Mouse (Mus musculus) splenic B cell, adult 2 months (primary cell): ENCODE results near the gene Tulp2.

Experiments used
- DNase-seq: peaks from one replicate; pipeline ENCODE4 v3.0.0-alpha.2; 2011; ENCODE audit warnings: low read depth, low spot score
- H3K27me3 ChIP-seq: 2 replicates; pipeline ENCODE4 v1.6.1; 2012; ENCODE audit warnings: mild to moderate bottlenecking, low read length, moderate library complexity, mixed read lengths; ENCODE audit not compliant: control insufficient read depth, poor library complexity, insufficient read depth, severe bottlenecking
- H3K36me3 ChIP-seq: 2 replicates; pipeline ENCODE4 v1.6.1; 2012; ENCODE audit warnings: mild to moderate bottlenecking, low read length, moderate library complexity, mixed read lengths; ENCODE audit not compliant: control insufficient read depth, poor library complexity, insufficient read depth, severe bottlenecking

Gene Tulp2

DNA sequence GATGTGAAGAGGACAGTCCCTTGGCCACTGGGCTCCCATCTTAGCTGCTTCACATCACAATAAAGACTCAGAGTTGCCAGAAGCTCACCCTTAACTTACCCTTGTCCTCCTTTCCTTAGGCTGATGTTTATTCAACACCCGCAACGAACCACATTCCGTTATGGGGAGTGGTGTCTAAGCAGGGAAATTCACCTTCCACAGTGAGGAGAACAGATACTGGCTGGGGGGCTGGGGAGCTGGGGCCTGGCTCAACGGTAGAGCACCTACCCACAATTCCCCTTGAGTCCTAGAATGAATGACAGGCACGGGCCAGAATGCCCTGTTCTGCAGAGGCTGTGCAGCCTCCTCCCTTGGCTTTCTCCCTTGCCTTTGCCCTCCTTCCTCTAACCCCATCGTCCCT lies 77.2 kb downstream of the Tulp2 start:
- no peaks in the 10 kb centered on the region for H3K27me3 ChIP-seq

DNA sequence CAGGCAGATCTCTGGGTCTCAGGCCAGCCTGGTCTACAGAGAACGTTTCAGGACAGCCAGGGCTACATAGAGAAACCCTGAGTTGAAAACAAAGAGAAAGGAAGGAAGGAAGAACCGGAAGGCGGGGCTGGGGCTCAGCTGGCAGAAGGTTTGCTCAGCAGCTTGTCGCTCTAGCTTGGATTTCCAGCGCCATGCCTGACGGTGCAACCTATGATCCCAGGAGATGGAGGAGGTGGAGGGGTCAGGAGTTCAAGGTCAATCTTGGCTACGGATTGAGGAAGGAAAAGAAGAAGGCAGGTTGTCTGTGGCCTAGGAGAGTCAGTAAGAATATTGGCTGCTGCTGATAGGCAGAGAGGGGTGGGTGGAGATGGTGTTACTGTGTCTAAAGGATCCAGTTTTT lies 78.6 kb downstream of the Tulp2 start:
- H3K27me3 ChIP-seq = no peaks in the 10 kb centered on the region
- no peak for DNase-seq
- H3K36me3 ChIP-seq = no peaks in the 10 kb centered on the region

More for the DNA sequence above, 77.2 kb downstream of the Tulp2 start:
- no peaks in the 10 kb centered on the region for H3K36me3 ChIP-seq
- no peak for DNase-seq

DNA sequence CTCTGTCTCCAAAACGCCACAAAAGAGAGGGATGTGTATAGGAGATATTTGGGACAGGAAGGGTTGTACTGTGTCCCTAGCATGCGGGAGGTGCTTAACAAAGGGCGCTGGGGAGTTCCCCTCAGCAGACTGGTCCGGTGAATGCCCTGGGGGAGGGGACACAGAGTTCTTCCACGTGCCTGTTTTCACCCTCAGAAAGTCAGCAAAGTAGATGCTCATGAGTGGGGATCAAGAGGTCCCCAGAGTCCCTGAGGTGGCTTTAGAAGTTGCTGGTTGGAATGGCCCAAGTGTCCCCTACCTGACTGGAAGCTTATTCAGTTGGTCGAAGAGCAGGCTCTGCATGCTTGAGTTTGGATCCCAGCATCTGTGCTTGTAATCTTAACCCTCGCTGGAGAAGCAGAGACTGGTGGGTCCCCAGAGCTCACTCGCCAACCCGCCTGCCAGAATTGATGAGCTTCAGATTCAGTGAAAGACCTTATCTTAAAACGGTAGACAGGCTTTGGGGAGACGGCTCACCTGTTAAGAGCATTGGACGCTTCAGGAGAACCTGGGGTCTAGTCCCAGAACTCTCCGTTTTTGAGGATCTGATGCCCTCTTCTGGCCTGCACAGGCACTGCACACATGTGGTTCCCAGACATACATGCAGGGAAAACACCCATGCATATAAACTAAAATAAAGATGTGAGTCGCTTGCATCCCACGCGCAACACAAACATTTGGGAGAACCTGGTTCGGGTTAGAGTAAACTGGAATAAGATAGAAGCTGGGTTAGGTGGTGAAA lies 79.4 kb downstream of the Tulp2 start:
- H3K27me3 ChIP-seq = no peaks in the 10 kb centered on the region
- peak; percentile 87 for DNase-seq

DNA sequence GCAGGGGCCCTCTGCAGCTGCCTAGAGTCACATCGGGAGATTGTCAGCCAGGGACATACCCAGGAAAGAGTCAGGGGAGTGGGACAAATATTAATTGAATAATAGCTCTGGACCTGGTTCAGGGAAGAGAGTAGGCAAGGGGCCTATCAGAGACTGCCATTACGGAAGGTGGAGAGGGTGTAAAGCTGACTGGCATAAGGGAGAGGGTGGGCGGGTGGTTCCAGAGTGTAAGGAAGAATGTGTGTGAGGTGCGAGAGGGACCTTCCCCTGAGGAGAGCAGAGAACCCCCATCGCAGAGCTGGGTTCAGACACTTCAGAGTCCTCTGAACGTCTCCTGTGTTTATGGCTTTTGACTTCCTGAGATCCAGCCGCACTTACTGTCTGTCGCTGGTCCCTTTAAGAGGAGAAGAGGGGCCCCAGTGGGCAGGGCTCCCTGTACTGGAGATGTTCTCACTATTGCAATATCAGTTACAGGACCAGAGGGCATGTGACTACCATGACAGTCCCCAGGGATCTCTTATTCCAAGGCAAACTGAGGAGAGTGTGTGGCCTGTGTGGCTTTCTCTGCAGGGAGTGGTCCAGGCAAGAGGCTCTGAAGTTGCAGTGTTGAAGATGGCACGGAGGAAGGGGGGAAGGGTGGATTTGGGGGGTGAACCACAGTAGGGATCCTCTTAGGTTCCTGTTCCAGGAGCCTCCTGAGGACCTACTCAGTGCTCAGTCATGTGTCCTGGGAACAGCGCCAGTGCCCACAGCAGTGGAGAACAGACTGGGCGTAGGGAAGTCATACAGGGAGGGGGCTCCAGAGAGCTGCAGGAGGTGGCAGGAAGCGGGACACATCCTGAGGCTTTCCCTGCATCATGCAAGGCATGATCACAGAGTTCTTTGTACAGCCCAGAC lies 80.2 kb downstream of the Tulp2 start:
- Histone ChIP-seq H3K36me3 (no peaks in the 10 kb centered on the region), H3K27me3 (no peaks in the 10 kb centered on the region)
- DNase-seq = no peak

More for the DNA sequence above, 79.4 kb downstream of the Tulp2 start:
- no peaks in the 10 kb centered on the region for H3K36me3 ChIP-seq

DNA sequence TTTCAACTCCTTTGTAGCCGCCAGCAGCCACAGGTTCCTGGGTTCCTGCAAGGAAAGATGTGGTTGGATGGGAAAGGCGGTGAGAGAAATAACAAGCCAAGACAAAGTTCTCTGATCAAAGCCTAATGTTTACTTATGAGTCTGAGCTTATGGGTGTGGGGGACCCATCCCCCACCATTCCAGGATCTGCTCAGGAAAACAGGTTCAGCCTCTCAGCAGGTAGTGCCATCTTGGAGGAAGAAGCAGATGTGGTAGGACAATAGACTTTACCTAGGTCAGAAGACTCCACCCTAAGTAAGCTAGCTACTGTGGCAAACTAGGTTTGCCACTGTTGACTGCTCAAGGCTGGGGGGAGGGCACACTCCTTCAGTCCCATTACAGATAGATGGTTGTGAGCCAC lies 83.1 kb downstream of the Tulp2 start:
- Histone ChIP-seq H3K27me3 (no peaks in the 10 kb centered on the region), H3K36me3 (no peaks in the 10 kb centered on the region)
- DNase-seq = no peak

DNA sequence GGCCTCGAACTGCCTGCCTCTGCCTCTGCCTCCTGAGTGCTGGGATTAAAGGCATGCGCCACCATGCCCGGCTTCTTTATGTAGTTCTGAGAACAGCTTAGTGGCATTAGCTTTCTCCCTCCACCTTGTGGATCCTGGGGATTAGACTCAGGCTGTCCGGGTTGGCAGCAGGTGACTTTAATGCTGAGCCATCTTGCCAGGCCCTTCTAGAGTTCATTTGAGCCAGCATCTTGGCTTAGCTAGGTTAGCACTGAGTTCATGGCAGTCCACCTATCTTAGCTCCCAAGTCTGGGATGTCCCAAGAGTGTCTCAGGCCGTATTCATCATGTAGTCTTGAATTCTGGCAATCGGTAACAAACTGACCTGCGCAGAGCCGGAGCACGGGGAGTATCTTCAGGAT lies 83.8 kb downstream of the Tulp2 start:
- Histone ChIP-seq H3K36me3 (no peaks in the 10 kb centered on the region), H3K27me3 (no peaks in the 10 kb centered on the region)
- no peak for DNase-seq

- H3K36me3 ChIP-seq = no peaks in the 10 kb centered on the region
- no peak for DNase-seq
- H3K27me3 ChIP-seq = no peaks in the 10 kb centered on the region
These were observed 85.6 kb downstream of the Tulp2 start for GRCm38 (mm10) chr7:45567112-45567779.

- DNase-seq = peak; percentile 91
- no peaks in the 10 kb centered on the region for H3K36me3 ChIP-seq
- H3K27me3 ChIP-seq = no peaks in the 10 kb centered on the region
These were observed 86.3 kb downstream of the Tulp2 start for GRCm38 (mm10) chr7:45567780-45568516.

- Histone ChIP-seq H3K36me3 (no peaks in the 10 kb centered on the region), H3K27me3 (no peaks in the 10 kb centered on the region)
- no peak for DNase-seq
These were observed 87.2 kb downstream of the Tulp2 start for GRCm38 (mm10) chr7:45568601-45569473.

DNA sequence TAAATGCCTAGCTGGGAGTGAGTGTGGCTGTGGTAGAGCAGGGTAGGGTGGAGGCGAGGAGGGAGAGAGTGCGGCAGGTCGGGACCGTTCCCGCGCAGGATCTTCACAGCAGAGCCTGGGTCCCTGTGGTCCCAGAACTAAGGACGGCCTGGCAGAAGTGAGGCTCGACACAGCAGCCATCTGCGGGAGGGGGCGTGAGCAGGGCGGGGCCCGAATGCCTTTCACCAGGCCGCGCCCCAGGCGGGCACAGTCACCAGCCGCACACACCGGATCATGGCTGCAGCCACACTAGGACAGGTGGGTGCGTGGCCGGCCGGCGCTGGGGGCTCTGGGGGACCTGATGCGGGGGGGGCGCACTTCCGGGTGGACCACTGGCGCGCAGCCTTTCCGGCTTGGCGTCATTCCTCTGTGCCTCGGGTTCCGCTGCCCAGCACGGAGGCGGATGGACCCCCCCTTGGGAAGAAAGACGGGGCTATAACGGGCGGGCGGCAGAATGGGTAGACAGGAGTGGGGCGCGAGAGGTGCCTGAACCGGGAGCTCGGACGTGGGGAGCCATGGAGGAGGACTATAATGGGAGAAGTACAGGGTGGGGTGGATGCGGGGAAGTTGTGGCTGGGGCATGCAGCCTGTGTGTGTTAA lies 88.5 kb downstream of the Tulp2 start, which contains the start of gene Bcat2:
Bcat2 (plus strand) TSS at position 51 of the 639 bp plus-strand sequence.
- peak; percentile 82 for DNase-seq
- no peaks in the 10 kb centered on the region for H3K27me3 ChIP-seq
- H3K36me3 ChIP-seq = no peaks in the 10 kb centered on the region

GRCm38 (mm10) chr7:45571966-45572365 lies 90.3 kb downstream of the Tulp2 start:
- DNase-seq = no peak

More at GRCm38 (mm10) chr7:45571966-45572365, 90.3 kb downstream of the Tulp2 start:
- H3K36me3 ChIP-seq = peaks cover 3% of the 10 kb centered on the region; the same call in 1 of the 2 replicates
- no peaks in the 10 kb centered on the region for H3K27me3 ChIP-seq
